Mouse (Mus musculus): ENCODE results near the gene Erich6b. TPM values are rescaled to one million over a fixed set of nuclear protein-coding genes. Genes with fewer than 3 reads are reported as not detected.

The Erich6b gene
- polyA plus RNA-seq (2015; fragmentation: Nextera tagmentation; extraction: Ambion mirVana), result not detected in 2 replicates

- H3K9ac ChIP-seq (replicated peaks; ENCODE audit: low read depth), result no peak within 1 kb of the TSS
- H3K27ac ChIP-seq (ENCODE audit: low read length), result no peak within 1 kb of the TSS
- no peak for ATAC-seq
- no peaks in the 10 kb centered on the region for H3K36me3 ChIP-seq (ENCODE audit: insufficient read depth, low read length)
- no peak for DNase-seq (ENCODE audit: low spot score)
- no peak within 1 kb of the TSS for H3K4me3 ChIP-seq (ENCODE audit: low read depth, low read length)
- WGBS, result 65% methylated on average over 8 of the region's 8 CpGs
- no peaks in the 10 kb centered on the region for H3K4me1 ChIP-seq (ENCODE audit: insufficient read depth, low read depth, low read length)
- H3K4me2 ChIP-seq (replicated peaks; ENCODE audit: low read depth, low read length), result no peak within 1 kb of the TSS
- no peak for TF ChIP-seq EP300 (IDR thresholded peaks at IDR 0.05)
- TF ChIP-seq CTCF (IDR thresholded peaks at IDR 0.05), result no peak
- no peaks in the 10 kb centered on the region for H3K27me3 ChIP-seq (replicated peaks; ENCODE audit: insufficient read depth, low read length)
- H3K9me3 ChIP-seq (ENCODE audit: low read length), result no peaks in the 10 kb centered on the region
These were observed at the start of gene Erich6b for GRCm38 (mm10) chr14:75642080-75642479. Erich6b (plus strand) TSS chr14:75642259.

GRCm38 (mm10) chr14:75592978-75593377 lies 49.1 kb upstream of the Erich6b start, which contains the start of gene Spert:
Spert (minus strand) TSS chr14:75593116.
- Histone ChIP-seq H3K4me1 (ENCODE audit: insufficient read depth, low read depth, low read length) (no peaks in the 10 kb centered on the region), H3K36me3 (ENCODE audit: insufficient read depth, low read length) (no peaks in the 10 kb centered on the region), H3K4me3 (ENCODE audit: low read depth, low read length) (no peak within 1 kb of the TSS), H3K9me3 (ENCODE audit: low read length) (no peaks in the 10 kb centered on the region), H3K27me3 (replicated peaks; ENCODE audit: insufficient read depth, low read length) (no peaks in the 10 kb centered on the region), H3K27ac (ENCODE audit: low read length) (no peak within 1 kb of the TSS), H3K9ac (replicated peaks; ENCODE audit: low read depth) (no peak within 1 kb of the TSS), H3K4me2 (replicated peaks; ENCODE audit: low read depth, low read length) (no peak within 1 kb of the TSS)
- TF ChIP-seq CTCF (IDR thresholded peaks at IDR 0.05) (no peak), EP300 (IDR thresholded peaks at IDR 0.05) (no peak)
- whole genome bisulfite sequencing, result 44% methylated on average over 3 of the region's 3 CpGs
- no peak for ATAC-seq
- no peak for DNase-seq (ENCODE audit: low spot score)

- H3K4me2 ChIP-seq (replicated peaks; ENCODE audit: low read depth, low read length), result no peak overlapping the region
- TF ChIP-seq EP300 (IDR thresholded peaks at IDR 0.05) (no peak), CTCF (IDR thresholded peaks at IDR 0.05) (no peak)
- H3K36me3 ChIP-seq (ENCODE audit: insufficient read depth, low read length), result no peaks in the 10 kb centered on the region
- H3K4me1 ChIP-seq (ENCODE audit: insufficient read depth, low read depth, low read length), result no peaks in the 10 kb centered on the region
- no peak overlapping the region for H3K4me3 ChIP-seq (ENCODE audit: low read depth, low read length)
- DNase-seq (ENCODE audit: low spot score) (no peak), ATAC-seq (no peak)
- H3K27me3 ChIP-seq (replicated peaks; ENCODE audit: insufficient read depth, low read length), result no peaks in the 10 kb centered on the region
- H3K27ac ChIP-seq (ENCODE audit: low read length), result no peak overlapping the region
- H3K9ac ChIP-seq (replicated peaks; ENCODE audit: low read depth), result no peak overlapping the region
- H3K9me3 ChIP-seq (ENCODE audit: low read length), result no peaks in the 10 kb centered on the region
- WGBS, result 84% methylated on average over 2 of the region's 2 CpGs
These were observed 32.9 kb upstream of the Erich6b start for GRCm38 (mm10) chr14:75609176-75609575.

GRCm38 (mm10) chr14:75616375-75616774 lies 25.7 kb upstream of the Erich6b start:
- no peak for ATAC-seq
- no peak for TF ChIP-seq EP300 (IDR thresholded peaks at IDR 0.05)
- no peak for TF ChIP-seq CTCF (IDR thresholded peaks at IDR 0.05)

GRCm38 (mm10) chr14:75622984-75623383 lies 19.1 kb upstream of the Erich6b start:
- Histone ChIP-seq H3K27me3 (replicated peaks; ENCODE audit: insufficient read depth, low read length) (no peaks in the 10 kb centered on the region), H3K36me3 (ENCODE audit: insufficient read depth, low read length) (no peaks in the 10 kb centered on the region), H3K9ac (replicated peaks; ENCODE audit: low read depth) (no peak overlapping the region), H3K9me3 (ENCODE audit: low read length) (no peaks in the 10 kb centered on the region), H3K27ac (ENCODE audit: low read length) (no peak overlapping the region), H3K4me2 (replicated peaks; ENCODE audit: low read depth, low read length) (no peak overlapping the region), H3K4me1 (ENCODE audit: insufficient read depth, low read depth, low read length) (no peaks in the 10 kb centered on the region), H3K4me3 (ENCODE audit: low read depth, low read length) (no peak overlapping the region)
- no peak for ATAC-seq
- DNase-seq (ENCODE audit: low spot score), result no peak
- TF ChIP-seq CTCF (IDR thresholded peaks at IDR 0.05) (no peak), EP300 (IDR thresholded peaks at IDR 0.05) (no peak)
- 66% methylated on average over 7 of the region's 7 CpGs for WGBS

More at GRCm38 (mm10) chr14:75616375-75616774, 25.7 kb upstream of the Erich6b start:
- H3K27ac ChIP-seq (ENCODE audit: low read length), result no peak overlapping the region
- H3K4me2 ChIP-seq (replicated peaks; ENCODE audit: low read depth, low read length), result no peak overlapping the region
- DNase-seq (ENCODE audit: low spot score), result no peak
- H3K27me3 ChIP-seq (replicated peaks; ENCODE audit: insufficient read depth, low read length), result no peaks in the 10 kb centered on the region
- H3K4me3 ChIP-seq (ENCODE audit: low read depth, low read length), result no peak overlapping the region
- H3K9me3 ChIP-seq (ENCODE audit: low read length), result no peaks in the 10 kb centered on the region
- 70% methylated on average over 6 of the region's 6 CpGs for WGBS
- H3K36me3 ChIP-seq (ENCODE audit: insufficient read depth, low read length), result no peaks in the 10 kb centered on the region
- no peak overlapping the region for H3K9ac ChIP-seq (replicated peaks; ENCODE audit: low read depth)
- H3K4me1 ChIP-seq (ENCODE audit: insufficient read depth, low read depth, low read length), result no peaks in the 10 kb centered on the region

GRCm38 (mm10) chr14:75628870-75629269 lies 13.2 kb upstream of the Erich6b start:
- Histone ChIP-seq H3K4me3 (ENCODE audit: low read depth, low read length) (no peak overlapping the region), H3K4me1 (ENCODE audit: insufficient read depth, low read depth, low read length) (no peaks in the 10 kb centered on the region), H3K27me3 (replicated peaks; ENCODE audit: insufficient read depth, low read length) (no peaks in the 10 kb centered on the region), H3K27ac (ENCODE audit: low read length) (no peak overlapping the region), H3K9ac (replicated peaks; ENCODE audit: low read depth) (no peak overlapping the region), H3K9me3 (ENCODE audit: low read length) (no peaks in the 10 kb centered on the region), H3K36me3 (ENCODE audit: insufficient read depth, low read length) (no peaks in the 10 kb centered on the region), H3K4me2 (replicated peaks; ENCODE audit: low read depth, low read length) (no peak overlapping the region)
- DNase-seq (ENCODE audit: low spot score) (no peak), ATAC-seq (no peak)
- 78% methylated on average over 8 of the region's 8 CpGs for WGBS
- TF ChIP-seq EP300 (IDR thresholded peaks at IDR 0.05) (no peak), CTCF (IDR thresholded peaks at IDR 0.05) (no peak)

- 42% methylated on average over 12 of the region's 12 CpGs for WGBS
- ATAC-seq (peak; percentile 54), DNase-seq (ENCODE audit: low spot score) (peak; percentile 50)
- Histone ChIP-seq H3K9ac (replicated peaks; ENCODE audit: low read depth) (no peak overlapping the region), H3K27me3 (replicated peaks; ENCODE audit: insufficient read depth, low read length) (no peaks in the 10 kb centered on the region), H3K4me1 (ENCODE audit: insufficient read depth, low read depth, low read length) (no peaks in the 10 kb centered on the region), H3K4me3 (ENCODE audit: low read depth, low read length) (no peak overlapping the region), H3K27ac (ENCODE audit: low read length) (no peak overlapping the region), H3K4me2 (replicated peaks; ENCODE audit: low read depth, low read length) (no peak overlapping the region), H3K36me3 (ENCODE audit: insufficient read depth, low read length) (no peaks in the 10 kb centered on the region), H3K9me3 (ENCODE audit: low read length) (no peaks in the 10 kb centered on the region)
- TF ChIP-seq EP300 (IDR thresholded peaks at IDR 0.05), result no peak
- TF ChIP-seq CTCF (IDR thresholded peaks at IDR 0.05), result no peak
These were observed 6.7 kb upstream of the Erich6b start for GRCm38 (mm10) chr14:75635350-75635749.
